Mouse (Mus musculus) thymus, adult 2 months (tissue): ENCODE results near the gene Slc8a3.

Experiments
- CTCF ChIP-seq: fragments of 200-500 bp; IDR thresholded peaks from 2 replicates; pipeline ENCODE4 v1.5.1; 2012; ENCODE audit warnings: mild to moderate bottlenecking, control low read depth, low read length, moderate library complexity, borderline replicate concordance; ENCODE audit not compliant: control insufficient read depth, poor library complexity, insufficient read depth; ENCODE audit errors: extremely low read depth
- POLR2A ChIP-seq: fragments of 200-500 bp; IDR thresholded peaks from 2 replicates; pipeline ENCODE4 v1.6.1; 2012; ENCODE audit warnings: mild to moderate bottlenecking, low read length, control low read depth, moderate library complexity; ENCODE audit not compliant: control insufficient read depth, poor library complexity, insufficient read depth; ENCODE audit errors: extremely low read depth

DNA sequence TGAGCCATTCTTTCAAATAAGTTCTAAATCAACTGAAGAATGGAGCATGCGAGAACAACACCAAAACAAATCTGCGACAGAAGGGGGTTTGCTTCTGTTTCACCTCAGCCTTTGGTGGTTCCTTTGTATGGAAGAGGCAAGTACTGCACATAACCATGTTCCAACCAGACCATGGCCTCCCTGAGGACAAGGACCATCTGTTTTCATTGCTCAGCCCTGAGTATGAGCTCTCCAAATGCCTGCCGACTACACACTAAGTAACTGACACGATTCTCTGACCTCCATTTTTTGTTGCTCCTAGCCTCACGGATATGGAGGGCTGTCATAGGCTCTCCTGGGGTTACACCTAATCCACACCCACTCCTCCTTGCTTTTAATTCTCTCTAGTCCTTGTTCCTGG lies 29.4 kb downstream of the Slc8a3 start:
- no peak for TF ChIP-seq CTCF
- no peak for TF ChIP-seq POLR2A
